Mouse (Mus musculus) MN1 (cell line): ENCODE results near the gene H2-M9.

Experiments used
- DNase-seq: peaks from one replicate; pipeline ENCODE4 v3.0.0-alpha.2; 2016; ENCODE audit warnings: low spot score

H2-M9 gene

DNA sequence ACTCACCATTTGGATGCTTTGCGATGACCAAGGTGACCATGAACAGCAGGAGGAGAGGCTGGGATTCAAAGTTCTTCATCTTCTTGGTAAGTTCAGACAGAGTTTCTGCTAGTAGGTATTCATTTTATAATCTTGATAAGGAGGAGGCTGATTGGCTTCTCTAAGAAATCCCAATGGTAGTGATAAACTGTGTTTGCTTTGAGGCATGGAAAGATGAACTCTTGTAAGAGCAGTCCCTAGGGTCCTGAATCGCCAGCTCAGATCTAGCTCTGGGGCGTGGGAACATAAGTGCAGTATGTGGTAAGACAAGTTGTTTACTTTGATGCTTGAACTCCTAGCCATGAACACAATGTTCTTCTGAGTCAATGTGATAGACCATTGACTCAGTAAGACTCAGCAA, at the start of gene H2-M9:
TSS of gene H2-M9 (minus strand) at position 101 of the 400 bp plus-strand sequence.
- no peak for DNase-seq

DNA sequence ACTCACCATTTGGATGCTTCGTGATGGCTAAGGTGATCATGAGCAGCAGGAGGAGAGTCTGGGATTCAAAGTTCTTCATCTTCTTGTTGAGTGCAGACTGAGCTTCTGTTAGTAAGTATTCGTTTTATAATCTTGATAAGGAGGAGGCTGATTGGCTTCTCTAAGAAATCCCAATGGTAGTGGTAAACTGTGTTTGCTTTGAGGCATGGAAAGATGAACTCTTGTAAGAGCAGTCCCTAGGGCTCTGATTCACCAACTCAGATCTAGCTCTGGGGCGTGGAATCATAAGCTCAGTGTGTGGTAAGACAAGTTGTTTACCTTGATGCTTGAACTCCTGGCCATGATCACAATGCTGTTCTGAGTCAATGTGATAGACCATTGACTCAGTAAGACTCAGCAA, 29.7 kb upstream of the H2-M9 start, which contains the start of gene H2-M1:
TSS of gene H2-M1 (minus strand) at position 101 of the 400 bp plus-strand sequence.
- no peak for DNase-seq
